ENCODE assay signal across 25 mouse cellular contexts in genomic region chr3:98156158-98156557, GRCm38 (mm10). TPM values are rescaled to one million over a fixed set of nuclear protein-coding genes. Genes with fewer than 3 reads are reported as not detected.
DNase-seq lines count a peak whose midpoint lies in the region; ATAC-seq and TF ChIP-seq lines count a peak whose summit lies in the region.
"Had no signal": no experiment of that assay in that cellular context is flagged by ENCODE, and none has a peak within 500 bp of the region (broad histone marks: within the 10 kb centered on the region; RNA-seq: fewer than 3 reads in every experiment).

No protein-coding gene starts in this region.

- H3K36me3 ChIP-seq in heart, embryonic 10.5 days, result no peaks in the 10 kb centered on the region
- H3K36me3 ChIP-seq in lung, postnatal 0 days (ENCODE audit: insufficient read depth, low read length), result no peaks in the 10 kb centered on the region
- no peaks in the 10 kb centered on the region for H3K36me3 ChIP-seq in intestine, embryonic 15.5 days
- no peaks in the 10 kb centered on the region for H3K36me3 ChIP-seq in myocyte (ENCODE audit: control insufficient read depth, insufficient read depth)
- H3K36me3 ChIP-seq: embryonic facial prominence, embryonic 12.5 days; forebrain, embryonic 12.5 days had no signal

- H3K27ac ChIP-seq in heart, embryonic 10.5 days, result no peak overlapping the region
- H3K27ac ChIP-seq in lung, postnatal 0 days (ENCODE audit: low read length), result no peak overlapping the region
- no peak overlapping the region for H3K27ac ChIP-seq in intestine, embryonic 15.5 days
- H3K27ac ChIP-seq: embryonic facial prominence, embryonic 12.5 days; forebrain, embryonic 12.5 days; heart, adult 2 months; heart, embryonic 15.5 days; hindbrain, embryonic 10.5 days; hindbrain, embryonic 14.5 days had no signal

- H3K4me2 ChIP-seq in lung, postnatal 0 days (replicated peaks; ENCODE audit: low read depth, low read length), result no peak overlapping the region
- H3K4me2 ChIP-seq in intestine, embryonic 15.5 days (replicated peaks), result no peak overlapping the region
- no peak overlapping the region for H3K4me2 ChIP-seq in myocyte (ENCODE audit: low read depth)
- H3K4me2 ChIP-seq: embryonic facial prominence, embryonic 12.5 days; forebrain, embryonic 12.5 days; heart, embryonic 15.5 days; hindbrain, embryonic 14.5 days had no signal

- no peak for TF ChIP-seq POLR2A in myocyte (IDR thresholded peaks at IDR 0.05; ENCODE audit: insufficient read length, low read depth)

- WGBS in heart, embryonic 10.5 days, result 43% methylated on average over 4 of the region's 4 CpGs
- 22% methylated on average over 4 of the region's 4 CpGs for WGBS in lung, postnatal 0 days
- WGBS in intestine, embryonic 15.5 days, result 26% methylated on average over 4 of the region's 4 CpGs

- H3K9me3 ChIP-seq in heart, embryonic 10.5 days, result no peaks in the 10 kb centered on the region
- H3K9me3 ChIP-seq in lung, postnatal 0 days (ENCODE audit: low read length), result no peaks in the 10 kb centered on the region
- no peaks in the 10 kb centered on the region for H3K9me3 ChIP-seq in intestine, embryonic 15.5 days
- H3K9me3 ChIP-seq: embryonic facial prominence, embryonic 12.5 days; forebrain, embryonic 12.5 days; heart, embryonic 15.5 days; hindbrain, embryonic 10.5 days had no signal

- no peaks in the 10 kb centered on the region for H3K27me3 ChIP-seq in heart, embryonic 10.5 days (ENCODE audit: insufficient read depth, poor library complexity, severe bottlenecking)
- H3K27me3 ChIP-seq in lung, postnatal 0 days (replicated peaks; ENCODE audit: insufficient read depth, low read length), result no peaks in the 10 kb centered on the region
- H3K27me3 ChIP-seq in intestine, embryonic 15.5 days (replicated peaks), result no peaks in the 10 kb centered on the region
- H3K27me3 ChIP-seq in myocyte (ENCODE audit: control insufficient read depth, insufficient read depth, insufficient read length), result no peaks in the 10 kb centered on the region
- H3K27me3 ChIP-seq: CH12.LX; embryonic facial prominence, embryonic 12.5 days; forebrain, embryonic 12.5 days; heart, embryonic 15.5 days; Patski had no signal

- no peak overlapping the region for H3K4me3 ChIP-seq in heart, embryonic 10.5 days
- H3K4me3 ChIP-seq in lung, postnatal 0 days (ENCODE audit: low read depth, low read length), result no peak overlapping the region
- H3K4me3 ChIP-seq in intestine, embryonic 15.5 days (replicated peaks), result no peak overlapping the region
- no peak overlapping the region for H3K4me3 ChIP-seq in myocyte
- H3K4me3 ChIP-seq: embryonic facial prominence, embryonic 12.5 days; forebrain, embryonic 12.5 days; heart, adult 2 months; heart, embryonic 15.5 days; hindbrain, embryonic 10.5 days had no signal

- DNase-seq in heart, embryonic 10.5 days (ENCODE audit: low spot score), result peak; percentile 50
- no peak for DNase-seq in heart, postnatal 4 days
- DNase-seq in lung, postnatal 0 days (ENCODE audit: low spot score), result peak; percentile 18
- DNase-seq in lung, postnatal 14 days, result no peak
- no peak for DNase-seq in kidney, postnatal 25 days
- DNase-seq: adrenal gland, postnatal 14 days; cerebellum, adult 18-20 months; cerebellum, postnatal 10 days; gastrocnemius, postnatal 10 days; heart, adult 2 months; heart, postnatal 14 days had no signal

- no peak overlapping the region for H3ac ChIP-seq in myocyte (ENCODE audit: control insufficient read depth, insufficient read length)

- ATAC-seq in lung, postnatal 0 days, result peak; percentile 60
- ATAC-seq in intestine, embryonic 15.5 days, result 0 out of 2 replicates have a peak, but pooled peaks have one; percentile 53
- ATAC-seq: activated CD4-positive, CD25-positive, alpha-beta regulatory T cell, adult 4 months; forebrain, embryonic 16.5 days; Patski had no signal

- H3K79me2 ChIP-seq in myocyte (ENCODE audit: control insufficient read depth, insufficient read depth), result no peaks in the 10 kb centered on the region

- peaks cover 8% of the 10 kb centered on the region; the same call in 1 of the 2 replicates for H3K4me1 ChIP-seq in heart, embryonic 10.5 days
- H3K4me1 ChIP-seq in lung, postnatal 0 days (ENCODE audit: insufficient read depth, low read depth, low read length), result no peaks in the 10 kb centered on the region
- H3K4me1 ChIP-seq in intestine, embryonic 15.5 days (replicated peaks), result 0 out of 2 replicates have a peak, but pooled peaks cover 3% of the 10 kb centered on the region
- H3K4me1 ChIP-seq: forebrain, embryonic 12.5 days had no signal

- no peak for TF ChIP-seq EP300 in lung, postnatal 0 days (IDR thresholded peaks at IDR 0.05)

- no peak overlapping the region for H3K9ac ChIP-seq in lung, postnatal 0 days (replicated peaks; ENCODE audit: low read depth)
- no peak overlapping the region for H3K9ac ChIP-seq in intestine, embryonic 15.5 days
- H3K9ac ChIP-seq: embryonic facial prominence, embryonic 12.5 days; forebrain, embryonic 12.5 days; heart, embryonic 15.5 days; hindbrain, embryonic 14.5 days had no signal

- TF ChIP-seq CTCF in lung, postnatal 0 days (IDR thresholded peaks at IDR 0.05), result no peak

TF ChIP-seq in myocyte, 11 proteins besides CTCF, POLR2A, EP300 and RAD21:
- TF ChIP-seq POLR2AphosphoS2 (IDR thresholded peaks at IDR 0.05; ENCODE audit: insufficient read length, low read depth) (peak; percentile 49), CEBPB (IDR thresholded peaks at IDR 0.05; ENCODE audit: insufficient read depth, poor library complexity, severe bottlenecking) (no peak), REST (IDR thresholded peaks at IDR 0.05; ENCODE audit: insufficient read depth, insufficient read length) (no peak), MYOG (IDR thresholded peaks at IDR 0.05; ENCODE audit: control insufficient read depth in 1 of 3, insufficient read depth in 1 of 3, insufficient read length in 2 of 3, low read depth in 2 of 3) (peak in 1 of 3 experiments; percentile 53), MAX (IDR thresholded peaks at IDR 0.05; ENCODE audit: low read depth) (no peak), TCF12 (IDR thresholded peaks at IDR 0.05; ENCODE audit: insufficient read depth, poor library complexity, severe bottlenecking) (no peak), E2F4 (IDR thresholded peaks at IDR 0.05; ENCODE audit: insufficient read depth) (no peak), SRF (IDR thresholded peaks at IDR 0.05; ENCODE audit: control insufficient read depth, insufficient read length, low read depth) (no peak), TCF3 (IDR thresholded peaks at IDR 0.05; ENCODE audit: insufficient read length, low read depth) (no peak), MYOD1 (IDR thresholded peaks at IDR 0.05; ENCODE audit: control insufficient read depth in 1 of 3, insufficient read length in 2 of 3, low read depth in 2 of 3) (peak in 1 of 3 experiments; percentile 50), USF1 (IDR thresholded peaks at IDR 0.05; ENCODE audit: low read depth) (no peak)

RNA-seq across cellular contexts. Expression of gene Adam30, which starts 4.3 kb away (rescaled TPM):
- not detected in 2 replicates for polyA plus RNA-seq in heart, embryonic 10.5 days (2016; fragmentation: Nextera tagmentation; extraction: Ambion mirVana)
- total RNA-seq in heart, postnatal 4 days (2021), result under 1 TPM in 1 of 2 experiments, not detected in 1; 0.21 TPM
- not detected in 2 replicates for polyA plus RNA-seq in lung, postnatal 0 days (2015; fragmentation: Nextera tagmentation; extraction: Ambion mirVana)
- not detected in 2 replicates for polyA plus RNA-seq in intestine, embryonic 15.5 days (2015; fragmentation: Nextera tagmentation; extraction: Ambion mirVana)
- polyA plus RNA-seq in myocyte (2012; fragmentation: generic; extraction: Trizol), result not detected
- total RNA-seq: adrenal gland, adult 18-20 months; adrenal gland, postnatal 14 days; CH12.LX; gastrocnemius, postnatal 10 days; gastrocnemius, postnatal 4 days; heart, adult 2 months had no signal
- polyA plus RNA-seq: activated CD4-positive, CD25-positive, alpha-beta regulatory T cell, adult 4 months; embryonic facial prominence, embryonic 12.5 days; forebrain, embryonic 12.5 days; forebrain, embryonic 16.5 days; frontal cortex, adult 2 months; heart, embryonic 15.5 days; hindbrain, embryonic 10.5 days; hindbrain, embryonic 14.5 days had no signal

Comparison
In these comparisons a context has a peak if more than half of its experiments do, and no peak if none do; other contexts are left out.
1. DNase-seq: peak in heart, embryonic 10.5 days (single experiment) and lung, postnatal 0 days (single experiment); none in heart, postnatal 4 days (single experiment), lung, postnatal 14 days (single experiment) and kidney, postnatal 25 days (0 of 2).